Mouse (Mus musculus) gastrocnemius, postnatal 36 days (tissue): ENCODE results near the gene H2afb1. TPM values are rescaled to one million over a fixed set of nuclear protein-coding genes. Genes with fewer than 3 reads are reported as not detected.
"Not testable (repeated sequence)": the region's sequence is repeated elsewhere in the genome, so short reads cannot be mapped to it uniquely, and the experiment has no call there.

Experiments used
- DNase-seq, 2 experiments: peaks; one replicate each; pipeline ENCODE4 v3.0.0; 2022
- intact Hi-C: fragments of 180-260 bp; cut with DNase I; formaldehyde crosslinking; loops from one replicate; pipeline ENCODE4 v1.15.1; 2025
- long read RNA-seq, 2 experiments: library from polyadenylated mRNA; stranded (forward); transcript quantifications; one replicate each; pipeline ENCODE4 v2.0.0; 2021
- total RNA-seq, 2 experiments: library from RNA; stranded (reverse); gene quantifications; 2 replicates each; pipeline ENCODE4 v1.2.3; 2021

The H2afb1 gene
- not detected for total RNA-seq
- long read RNA-seq, experiment 1, result 0 reads
- long read RNA-seq, experiment 2, result 0 reads

DNA sequence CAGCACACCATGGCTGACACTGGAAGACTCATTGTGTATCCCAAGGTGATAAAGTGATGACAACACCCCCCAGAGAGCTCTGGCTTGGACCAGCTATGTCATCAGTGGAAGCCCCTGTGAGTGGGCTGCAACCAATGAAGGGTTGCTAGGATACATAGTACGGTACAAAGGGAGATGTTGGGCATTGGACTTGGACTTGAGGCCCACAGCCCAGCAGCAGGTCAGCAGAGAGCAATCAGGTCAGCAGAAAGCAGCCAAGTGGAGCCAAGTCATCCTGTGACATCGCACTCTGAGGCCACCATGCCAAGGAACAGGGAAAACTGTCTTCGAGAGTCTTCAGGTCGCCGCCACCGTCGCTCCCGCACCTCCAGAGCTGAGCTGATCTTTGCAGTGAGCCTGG, at the start of gene H2afb1:
TSS of gene H2afb1 (plus strand) at position 301 of the 400 bp plus-strand sequence.
- DNase-seq, intact Hi-C loops: not testable (repeated sequence)

DNA sequence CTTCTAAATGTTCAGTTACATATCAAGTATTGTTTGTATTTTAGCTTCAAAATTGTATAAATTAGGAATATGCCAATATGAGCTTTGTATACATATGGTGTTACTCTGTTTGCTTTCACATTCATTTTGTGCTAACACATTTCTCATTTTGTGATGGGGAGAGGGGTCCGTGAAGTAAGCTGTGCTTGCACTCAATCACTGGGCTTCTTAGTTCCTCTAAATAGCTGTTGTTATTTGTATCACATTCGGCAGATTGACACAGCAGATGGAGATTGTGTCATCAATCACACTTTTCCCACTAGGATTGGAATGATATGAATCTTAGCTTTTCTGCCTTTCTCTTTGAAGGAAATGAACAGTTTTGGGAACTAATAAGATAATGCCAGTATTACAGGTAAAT, 21.5 kb downstream of the H2afb1 start:
- intact Hi-C loops, result no loop called here
- no peak for DNase-seq
